Mouse (Mus musculus): Measurements from ENCODE around the gene Psg17. TPM values are rescaled to one million over a fixed set of nuclear protein-coding genes. Genes with fewer than 3 reads are reported as not detected.
"Not testable (repeated sequence)": the region's sequence is repeated elsewhere in the genome, so short reads cannot be mapped to it uniquely, and the experiment has no call there.

The Psg17 gene
- total RNA-seq, 2 experiments from 2014 or later, result not detected

- TF ChIP-seq CTCF (conservative IDR thresholded peaks at IDR 0.05), result no peak
- Histone ChIP-seq H3K27ac (no peak overlapping the region), H3K4me3 (no peak overlapping the region)
- DNase-seq (ENCODE audit: low spot score in 2 of 2), result no peak
Measured at GRCm38 (mm10) chr7:18827792-18828546, 6.6 kb upstream of the Psg17 start.

- no peak for TF ChIP-seq CTCF (conservative IDR thresholded peaks at IDR 0.05)
- no peak overlapping the region for H3K4me3 ChIP-seq
- no peak for DNase-seq (ENCODE audit: low spot score in 2 of 2)
- no peak overlapping the region for H3K27ac ChIP-seq
Measured at GRCm38 (mm10) chr7:18818301-18818700, 3.1 kb downstream of the Psg17 start.

GRCm38 (mm10) chr7:18803526-18803925, 17.9 kb downstream of the Psg17 start:
- no peak for TF ChIP-seq CTCF (conservative IDR thresholded peaks at IDR 0.05)
- Histone ChIP-seq H3K27ac (no peak overlapping the region), H3K4me3 (no peak overlapping the region)

GRCm38 (mm10) chr7:18799129-18799528, 22.3 kb downstream of the Psg17 start:
- no peak for DNase-seq (ENCODE audit: low spot score in 2 of 2)
- peak; percentile 50 for TF ChIP-seq CTCF (conservative IDR thresholded peaks at IDR 0.05)
- no peak overlapping the region for H3K4me3 ChIP-seq
- no peak overlapping the region for H3K27ac ChIP-seq

More at GRCm38 (mm10) chr7:18803526-18803925, 17.9 kb downstream of the Psg17 start:
- no peak for DNase-seq (ENCODE audit: low spot score in 2 of 2)

- no peak for TF ChIP-seq CTCF (conservative IDR thresholded peaks at IDR 0.05)
- H3K27ac ChIP-seq, result no peak within 1 kb of the TSS
- no peak for DNase-seq (ENCODE audit: low spot score in 2 of 2)
- H3K4me3 ChIP-seq, result no peak within 1 kb of the TSS
Measured at GRCm38 (mm10) chr7:18798420-18798819, 23.0 kb downstream of the Psg17 start, which contains the start of gene Psg19. Psg19 (minus strand) TSS chr7:18798520.

- not testable (repeated sequence) for DNase-seq (ENCODE audit: low spot score in 2 of 2); H3K4me3 ChIP-seq; H3K27ac ChIP-seq
Measured at GRCm38 (mm10) chr7:18790671-18791070, 30.7 kb downstream of the Psg17 start.

GRCm38 (mm10) chr7:18781301-18781700, 40.1 kb downstream of the Psg17 start:
- not testable (repeated sequence) for H3K4me3 ChIP-seq; H3K27ac ChIP-seq; DNase-seq (ENCODE audit: low spot score in 2 of 2)
- TF ChIP-seq CTCF (conservative IDR thresholded peaks at IDR 0.05), result peak; percentile 64

- H3K4me3 ChIP-seq, result no peak overlapping the region
- TF ChIP-seq CTCF (conservative IDR thresholded peaks at IDR 0.05), result no peak
Measured at GRCm38 (mm10) chr7:18779337-18779781, 42.0 kb downstream of the Psg17 start.

More at GRCm38 (mm10) chr7:18779337-18779781, 42.0 kb downstream of the Psg17 start:
- no peak overlapping the region for H3K27ac ChIP-seq
- DNase-seq (ENCODE audit: low spot score in 2 of 2), result no peak

Other genes with a start within 250 kb of the Psg17 start
- not detected for gene Psg23, start 205.1 kb downstream of the Psg17 start, total RNA-seq (2021)
- gene Psg21, start 164.9 kb downstream of the Psg17 start, total RNA-seq (2021), result not detected
- gene Psg20, start 135.4 kb downstream of the Psg17 start, total RNA-seq (2021), result not detected
- gene Psg22, start 103.5 kb downstream of the Psg17 start, total RNA-seq (2021), result not detected
- not detected for gene Psg19, start 23.1 kb downstream of the Psg17 start, total RNA-seq (2021)
- 1 to 10 TPM; 2.3 to 2.6 TPM for gene Mill2, start 18.4 kb upstream of the Psg17 start, total RNA-seq (2021)
- 10 to 100 TPM; 15.1 to 15.2 TPM for gene Pglyrp1, start 49.7 kb upstream of the Psg17 start, total RNA-seq (2021)
- gene Ccdc61, start 88.8 kb upstream of the Psg17 start, total RNA-seq (2021), result 10 to 100 TPM; 10.9 to 12.6 TPM
- 10 to 100 TPM; 82.7 to 85.4 TPM for gene Nova2, start 104.3 kb upstream of the Psg17 start, total RNA-seq (2021)
- gene Nanos2, start 165.8 kb upstream of the Psg17 start, total RNA-seq (2021), result under 1 TPM; 0.54 to 0.66 TPM
- 10 to 100 TPM; 44.0 to 46.4 TPM for gene Mypop, start 169.6 kb upstream of the Psg17 start, total RNA-seq (2021)
- gene Irf2bp1, start 182.4 kb upstream of the Psg17 start, total RNA-seq (2021), result 10 to 100 TPM; 52.7 to 56.3 TPM
- gene Foxa3, start 201.9 kb upstream of the Psg17 start, total RNA-seq (2021), result not detected
- 100 to 1,000 TPM; 112 to 114 TPM for gene Sympk, start 202.8 kb upstream of the Psg17 start, total RNA-seq (2021)
- gene Rsph6a, start 233.1 kb upstream of the Psg17 start, total RNA-seq (2021), result under 1 TPM in 1 of 2 experiments, not detected in 1; 0.20 TPM

Measured in layer of hippocampus, adult 2 months (tissue).